Mouse (Mus musculus): ENCODE data around the gene 2010111I01Rik. TPM values are rescaled to one million over a fixed set of nuclear protein-coding genes. Genes with fewer than 3 reads are reported as not detected.

2010111I01Rik gene
- polyA plus RNA-seq, 1 experiment from 2014 or later, result 122 TPM

GRCm38 (mm10) chr13:63245218-63245617 is 280.5 kb downstream of the 2010111I01Rik start:
- Histone ChIP-seq H3K4me1 (peaks cover 85% of the 10 kb centered on the region), H3K36me3 (peaks cover 52% of the 10 kb centered on the region), H3K27ac (peak overlapping the region; percentile 76), H3K4me3 (0 out of 2 replicates have a peak overlapping the region, but pooled peaks have one; percentile 3), H3K27me3 (ENCODE audit: low read depth, poor library complexity, severe bottlenecking) (no peaks in the 10 kb centered on the region), H3K9me3 (replicated peaks) (no peaks in the 10 kb centered on the region)
- whole genome bisulfite sequencing, result 21% methylated on average over 9 of the region's 9 CpGs
- peak; percentile 68 for DNase-seq (ENCODE audit: low spot score)

- Histone ChIP-seq H3K36me3 (peaks cover 57% of the 10 kb centered on the region), H3K27ac (peak overlapping the region; percentile 76), H3K9me3 (replicated peaks) (no peaks in the 10 kb centered on the region), H3K4me1 (peaks cover 87% of the 10 kb centered on the region), H3K27me3 (ENCODE audit: low read depth, poor library complexity, severe bottlenecking) (no peaks in the 10 kb centered on the region), H3K4me3 (no peak overlapping the region)
- 32% methylated on average over 4 of the region's 4 CpGs for WGBS
- no peak for DNase-seq (ENCODE audit: low spot score)
Observed at GRCm38 (mm10) chr13:63245812-63246211, 281.1 kb downstream of the 2010111I01Rik start.

GRCm38 (mm10) chr13:63246332-63246940 is 281.7 kb downstream of the 2010111I01Rik start:
- WGBS, result 79% methylated on average over 12 of the region's 12 CpGs
- H3K4me1 ChIP-seq, result peaks cover 87% of the 10 kb centered on the region
- H3K27me3 ChIP-seq (ENCODE audit: low read depth, poor library complexity, severe bottlenecking), result no peaks in the 10 kb centered on the region
- peak overlapping the region; percentile 53; the same call in 1 of the 2 replicates for H3K27ac ChIP-seq
- H3K4me3 ChIP-seq, result no peak overlapping the region
- no peak for DNase-seq (ENCODE audit: low spot score)
- H3K36me3 ChIP-seq, result peaks cover 61% of the 10 kb centered on the region
- no peaks in the 10 kb centered on the region for H3K9me3 ChIP-seq (replicated peaks)

GRCm38 (mm10) chr13:63247041-63247440 is 282.3 kb downstream of the 2010111I01Rik start:
- no peak overlapping the region for H3K27ac ChIP-seq
- 54% methylated on average over 7 of the region's 7 CpGs for whole genome bisulfite sequencing
- no peak overlapping the region for H3K4me3 ChIP-seq
- no peaks in the 10 kb centered on the region for H3K27me3 ChIP-seq (ENCODE audit: low read depth, poor library complexity, severe bottlenecking)
- H3K9me3 ChIP-seq (replicated peaks), result no peaks in the 10 kb centered on the region
- peaks cover 83% of the 10 kb centered on the region for H3K4me1 ChIP-seq
- H3K36me3 ChIP-seq, result peaks cover 62% of the 10 kb centered on the region
- no peak for DNase-seq (ENCODE audit: low spot score)

GRCm38 (mm10) chr13:63247631-63248030 is 282.9 kb downstream of the 2010111I01Rik start:
- H3K27ac ChIP-seq, result no peak overlapping the region
- 93% methylated on average over 11 of the region's 11 CpGs for WGBS
- peaks cover 57% of the 10 kb centered on the region for H3K36me3 ChIP-seq
- H3K4me1 ChIP-seq, result peaks cover 77% of the 10 kb centered on the region
- no peak for DNase-seq (ENCODE audit: low spot score)
- no peaks in the 10 kb centered on the region for H3K27me3 ChIP-seq (ENCODE audit: low read depth, poor library complexity, severe bottlenecking)
- H3K4me3 ChIP-seq, result no peak overlapping the region
- H3K9me3 ChIP-seq (replicated peaks), result no peaks in the 10 kb centered on the region

- Histone ChIP-seq H3K27me3 (ENCODE audit: low read depth, poor library complexity, severe bottlenecking) (no peaks in the 10 kb centered on the region), H3K27ac (no peak overlapping the region), H3K9me3 (replicated peaks) (no peaks in the 10 kb centered on the region), H3K36me3 (peaks cover 60% of the 10 kb centered on the region), H3K4me1 (peaks cover 70% of the 10 kb centered on the region), H3K4me3 (no peak overlapping the region)
- DNase-seq (ENCODE audit: low spot score), result no peak
- WGBS, result 94% methylated on average over 10 of the region's 10 CpGs
Observed at GRCm38 (mm10) chr13:63248318-63248717, 283.6 kb downstream of the 2010111I01Rik start.

GRCm38 (mm10) chr13:63249171-63249570 is 284.5 kb downstream of the 2010111I01Rik start:
- H3K4me3 ChIP-seq, result no peak overlapping the region
- H3K27ac ChIP-seq, result no peak overlapping the region
- H3K4me1 ChIP-seq, result peaks cover 63% of the 10 kb centered on the region
- peaks cover 63% of the 10 kb centered on the region for H3K36me3 ChIP-seq
- WGBS, result 91% methylated on average over 7 of the region's 7 CpGs
- no peaks in the 10 kb centered on the region for H3K27me3 ChIP-seq (ENCODE audit: low read depth, poor library complexity, severe bottlenecking)
- no peak for DNase-seq (ENCODE audit: low spot score)
- no peaks in the 10 kb centered on the region for H3K9me3 ChIP-seq (replicated peaks)

- no peak overlapping the region; the same call in 1 of the 2 replicates for H3K27ac ChIP-seq
- WGBS, result 88% methylated on average over 8 of the region's 8 CpGs
- no peak for DNase-seq (ENCODE audit: low spot score)
- no peak overlapping the region for H3K4me3 ChIP-seq
- no peaks in the 10 kb centered on the region for H3K9me3 ChIP-seq (replicated peaks)
- no peaks in the 10 kb centered on the region for H3K27me3 ChIP-seq (ENCODE audit: low read depth, poor library complexity, severe bottlenecking)
- peaks cover 67% of the 10 kb centered on the region for H3K36me3 ChIP-seq
- peaks cover 56% of the 10 kb centered on the region for H3K4me1 ChIP-seq
Observed at GRCm38 (mm10) chr13:63249741-63250431, 285.2 kb downstream of the 2010111I01Rik start.

- no peaks in the 10 kb centered on the region for H3K27me3 ChIP-seq (ENCODE audit: low read depth, poor library complexity, severe bottlenecking)
- DNase-seq (ENCODE audit: low spot score), result no peak
- no peaks in the 10 kb centered on the region for H3K9me3 ChIP-seq (replicated peaks)
- H3K4me3 ChIP-seq, result no peak overlapping the region
- H3K27ac ChIP-seq, result no peak overlapping the region
- peaks cover 70% of the 10 kb centered on the region for H3K36me3 ChIP-seq
- 94% methylated on average over 8 of the region's 8 CpGs for WGBS
- peaks cover 56% of the 10 kb centered on the region for H3K4me1 ChIP-seq
Observed at GRCm38 (mm10) chr13:63250441-63250980, 285.8 kb downstream of the 2010111I01Rik start.

- peaks cover 56% of the 10 kb centered on the region for H3K4me1 ChIP-seq
- H3K27ac ChIP-seq, result no peak overlapping the region; the same call in 1 of the 2 replicates
- no peaks in the 10 kb centered on the region for H3K27me3 ChIP-seq (ENCODE audit: low read depth, poor library complexity, severe bottlenecking)
- 82% methylated on average over 12 of the region's 12 CpGs for WGBS
- no peak for DNase-seq (ENCODE audit: low spot score)
- H3K4me3 ChIP-seq, result no peak overlapping the region
- peaks cover 76% of the 10 kb centered on the region for H3K36me3 ChIP-seq
- H3K9me3 ChIP-seq (replicated peaks), result no peaks in the 10 kb centered on the region
Observed at GRCm38 (mm10) chr13:63251118-63251889, 286.6 kb downstream of the 2010111I01Rik start.

GRCm38 (mm10) chr13:63252295-63253010 is 287.8 kb downstream of the 2010111I01Rik start:
- no peak overlapping the region for H3K4me3 ChIP-seq
- no peak for DNase-seq (ENCODE audit: low spot score)
- H3K27me3 ChIP-seq (ENCODE audit: low read depth, poor library complexity, severe bottlenecking), result no peaks in the 10 kb centered on the region
- peaks cover 85% of the 10 kb centered on the region for H3K36me3 ChIP-seq
- 100% methylated on average over 2 of the region's 2 CpGs for WGBS
- H3K27ac ChIP-seq, result no peak overlapping the region
- H3K9me3 ChIP-seq (replicated peaks), result no peaks in the 10 kb centered on the region
- H3K4me1 ChIP-seq, result peaks cover 44% of the 10 kb centered on the region

GRCm38 (mm10) chr13:63253147-63253546 is 288.5 kb downstream of the 2010111I01Rik start:
- Histone ChIP-seq H3K9me3 (replicated peaks) (no peaks in the 10 kb centered on the region), H3K36me3 (peaks cover 84% of the 10 kb centered on the region), H3K27me3 (ENCODE audit: low read depth, poor library complexity, severe bottlenecking) (no peaks in the 10 kb centered on the region), H3K4me1 (peaks cover 47% of the 10 kb centered on the region), H3K27ac (no peak overlapping the region), H3K4me3 (no peak overlapping the region)
- 90% methylated on average over 5 of the region's 5 CpGs for WGBS
- DNase-seq (ENCODE audit: low spot score), result no peak
